Mouse (Mus musculus) E14TG2a.4 (cell line): ENCODE results near the gene Slc38a10.

Source experiments
- H3K27me3 ChIP-seq: 2 replicates; pipeline ENCODE4 v1.6.1; 2014; ENCODE audit warnings: low read length, control low read depth; ENCODE audit not compliant: insufficient read depth
- H3K36me3 ChIP-seq: 2 replicates; pipeline ENCODE4 v1.6.1; 2014; ENCODE audit warnings: low read length, control low read depth; ENCODE audit not compliant: insufficient read depth
- H3K4me1 ChIP-seq: replicated peaks from 2 replicates; pipeline ENCODE4 v1.6.1; 2014; ENCODE audit warnings: low read depth, low read length, control low read depth
- H3K4me3 ChIP-seq: replicated peaks from 2 replicates; pipeline ENCODE4 v1.5.1; 2014; ENCODE audit warnings: mild to moderate bottlenecking, low read length
- H3K9me3 ChIP-seq: 2 replicates; pipeline ENCODE4 v1.6.1; 2014; ENCODE audit warnings: low read length, control low read depth
- CTCF ChIP-seq: conservative IDR thresholded peaks from 2 replicates; pipeline ENCODE4 v1.5.1; 2014; ENCODE audit warnings: low read length
- NANOG ChIP-seq: IDR thresholded peaks from 2 replicates; pipeline ENCODE4 v1.6.1; 2014; ENCODE audit warnings: borderline replicate concordance, low read length, mixed read lengths
- POU5F1 ChIP-seq: IDR thresholded peaks from 2 replicates; pipeline ENCODE4 v1.6.1; 2014; ENCODE audit warnings: low read length, borderline replicate concordance

Slc38a10 gene

DNA sequence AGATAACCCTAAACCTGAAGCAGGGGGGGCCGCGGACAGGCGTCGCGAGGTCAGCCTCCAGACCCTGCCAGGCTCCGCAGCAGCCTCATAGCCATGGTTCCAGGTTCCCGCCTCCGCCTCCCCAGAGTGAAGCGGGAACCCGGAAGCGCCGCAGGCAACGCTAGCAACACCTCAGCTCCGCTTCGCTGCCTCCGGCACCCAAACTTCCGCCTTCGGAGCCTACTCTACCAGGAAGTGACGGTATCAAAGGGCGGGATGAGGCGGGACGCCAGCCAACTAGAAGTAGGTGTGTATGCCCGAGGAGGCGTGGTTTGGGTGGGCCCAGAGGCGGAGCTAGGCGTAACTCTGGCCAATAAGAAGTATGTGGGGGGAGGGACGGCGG is at the start of gene Slc38a10:
TSS of gene Slc38a10 (minus strand) at position 234 of the 382 bp plus-strand sequence.
- H3K4me3 ChIP-seq = peak within 1 kb of the TSS; percentile 98
- peaks cover 15% of the 10 kb centered on the region for H3K36me3 ChIP-seq
- TF ChIP-seq POU5F1 = no peak
- TF ChIP-seq NANOG = no peak
- no peak for TF ChIP-seq CTCF
- H3K4me1 ChIP-seq = peaks cover 53% of the 10 kb centered on the region
- no peaks in the 10 kb centered on the region for H3K27me3 ChIP-seq
- H3K9me3 ChIP-seq = peaks cover 3% of the 10 kb centered on the region; the same call in 1 of the 2 replicates

DNA sequence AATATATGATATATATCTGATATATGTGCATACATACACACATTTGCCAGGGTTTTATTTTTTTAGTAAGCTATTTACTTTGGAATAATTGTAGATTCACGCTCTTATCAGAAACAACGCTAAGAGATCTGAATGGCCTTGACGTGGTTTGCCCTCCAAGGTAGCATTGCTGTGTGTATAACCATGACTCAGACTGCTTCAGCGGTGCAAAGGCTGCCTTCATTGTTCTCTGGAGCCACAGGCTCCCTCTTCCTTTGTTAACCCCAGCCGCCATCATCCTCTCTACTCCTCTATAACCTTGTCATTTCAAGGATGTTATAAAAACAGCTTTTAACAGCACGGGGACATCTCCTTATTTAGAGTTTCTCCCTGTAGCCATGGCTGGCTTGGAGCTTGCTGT is 49.5 kb upstream of the Slc38a10 start:
- peaks cover 12% of the 10 kb centered on the region for H3K4me1 ChIP-seq
- TF ChIP-seq POU5F1 = no peak
- peaks cover 16% of the 10 kb centered on the region for H3K27me3 ChIP-seq
- no peaks in the 10 kb centered on the region for H3K36me3 ChIP-seq
- no peak overlapping the region for H3K4me3 ChIP-seq
- peaks cover 3% of the 10 kb centered on the region; the same call in 1 of the 2 replicates for H3K9me3 ChIP-seq

DNA sequence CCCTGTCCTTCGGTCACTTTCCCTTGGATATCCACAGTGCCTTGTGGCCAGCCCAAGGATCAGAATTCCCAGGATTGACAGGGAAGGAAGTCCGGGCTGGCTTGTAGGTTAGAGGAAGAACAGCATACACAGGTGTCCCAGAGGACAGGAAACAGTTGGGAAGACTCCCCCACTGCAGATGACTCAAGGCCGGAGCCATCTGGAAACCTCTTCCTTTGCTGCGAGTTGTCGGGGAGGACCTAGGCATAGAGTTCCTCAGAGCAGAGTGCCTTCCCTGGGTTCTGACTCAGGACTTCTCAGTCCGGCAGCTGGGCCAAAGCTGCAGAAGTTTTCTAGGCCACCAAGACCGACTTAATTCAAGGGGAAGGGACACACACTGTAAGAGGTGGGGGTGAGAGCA is 48.6 kb upstream of the Slc38a10 start:
- no peak for TF ChIP-seq CTCF
- no peak for TF ChIP-seq NANOG
- no peak for TF ChIP-seq POU5F1
- no peaks in the 10 kb centered on the region for H3K36me3 ChIP-seq
- no peak overlapping the region for H3K4me3 ChIP-seq
- peaks cover 10% of the 10 kb centered on the region for H3K27me3 ChIP-seq
- peaks cover 12% of the 10 kb centered on the region for H3K4me1 ChIP-seq
- H3K9me3 ChIP-seq = peaks cover 3% of the 10 kb centered on the region; the same call in 1 of the 2 replicates

DNA sequence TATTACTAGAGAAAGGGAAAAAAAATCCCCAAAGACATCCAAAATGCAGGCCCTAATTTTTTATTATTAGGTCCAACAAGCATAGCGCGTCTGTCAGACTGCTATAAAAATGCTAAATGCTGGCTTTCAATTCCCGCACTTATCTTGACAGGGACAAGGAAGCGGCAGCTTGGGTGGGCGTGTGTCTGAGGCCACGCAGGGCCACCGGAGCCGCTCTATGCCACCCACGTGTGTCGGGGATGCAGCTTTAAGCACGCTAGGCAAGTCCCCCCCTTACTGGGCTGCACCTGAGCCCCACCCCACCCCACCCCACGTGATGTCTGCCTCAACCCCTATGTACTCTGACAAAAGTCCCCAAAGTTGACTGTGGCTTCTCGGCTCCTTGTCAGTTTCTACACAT is 47.7 kb upstream of the Slc38a10 start:
- no peaks in the 10 kb centered on the region for H3K9me3 ChIP-seq
- peaks cover 12% of the 10 kb centered on the region for H3K4me1 ChIP-seq
- no peaks in the 10 kb centered on the region for H3K36me3 ChIP-seq
- H3K27me3 ChIP-seq = 0 out of 2 replicates have a peak, but pooled peaks cover 5% of the 10 kb centered on the region
- no peak overlapping the region for H3K4me3 ChIP-seq
- no peak for TF ChIP-seq NANOG
- no peak for TF ChIP-seq POU5F1

DNA sequence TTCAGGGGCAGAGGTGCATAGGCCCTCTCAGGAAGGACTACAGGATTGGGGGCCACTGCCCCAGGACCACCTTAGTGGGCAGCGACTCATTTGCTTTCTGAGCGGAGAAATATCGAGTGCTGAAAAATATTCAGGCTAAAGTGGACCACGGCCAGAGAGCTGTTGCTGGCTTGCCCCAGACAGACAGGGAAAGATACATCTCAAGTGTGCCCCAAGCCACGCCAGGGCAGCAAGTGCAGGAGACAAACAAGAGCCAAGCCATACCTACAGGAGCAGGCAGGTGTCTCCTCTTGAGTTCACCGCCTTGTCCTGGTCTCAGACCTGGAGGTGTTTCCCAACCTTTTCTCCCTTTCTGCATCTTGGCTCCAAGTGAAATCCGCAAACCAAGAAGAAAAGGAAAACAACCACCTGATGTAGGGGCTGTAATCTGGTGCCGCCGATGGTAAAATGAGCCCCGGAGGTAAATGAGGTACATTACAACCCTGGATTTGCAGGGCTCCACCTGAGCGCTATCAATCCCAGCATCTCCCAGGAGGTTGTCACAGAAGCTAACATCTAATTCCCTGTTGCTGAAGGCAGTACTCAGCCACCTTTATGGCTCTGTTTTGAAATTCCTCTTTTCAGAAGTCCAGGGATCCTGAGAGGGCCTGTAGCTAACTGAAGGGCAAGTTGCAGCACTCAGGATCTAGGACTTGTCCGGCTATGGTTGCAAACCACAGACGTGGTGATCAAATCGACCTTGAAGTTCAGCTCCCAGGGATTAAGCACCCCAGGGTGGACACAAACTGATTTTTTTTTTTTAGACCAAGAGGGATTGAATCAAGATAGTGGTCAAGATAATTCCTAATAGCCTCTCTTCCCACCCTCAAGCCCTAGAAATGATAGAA is 39.6 kb upstream of the Slc38a10 start:
- Histone ChIP-seq H3K9me3 (no peaks in the 10 kb centered on the region), H3K4me3 (peak overlapping the region; percentile 89), H3K36me3 (no peaks in the 10 kb centered on the region), H3K27me3 (peaks cover 41% of the 10 kb centered on the region), H3K4me1 (peaks cover 56% of the 10 kb centered on the region)
- TF ChIP-seq POU5F1 (no peak), CTCF (no peak), NANOG (no peak)

DNA sequence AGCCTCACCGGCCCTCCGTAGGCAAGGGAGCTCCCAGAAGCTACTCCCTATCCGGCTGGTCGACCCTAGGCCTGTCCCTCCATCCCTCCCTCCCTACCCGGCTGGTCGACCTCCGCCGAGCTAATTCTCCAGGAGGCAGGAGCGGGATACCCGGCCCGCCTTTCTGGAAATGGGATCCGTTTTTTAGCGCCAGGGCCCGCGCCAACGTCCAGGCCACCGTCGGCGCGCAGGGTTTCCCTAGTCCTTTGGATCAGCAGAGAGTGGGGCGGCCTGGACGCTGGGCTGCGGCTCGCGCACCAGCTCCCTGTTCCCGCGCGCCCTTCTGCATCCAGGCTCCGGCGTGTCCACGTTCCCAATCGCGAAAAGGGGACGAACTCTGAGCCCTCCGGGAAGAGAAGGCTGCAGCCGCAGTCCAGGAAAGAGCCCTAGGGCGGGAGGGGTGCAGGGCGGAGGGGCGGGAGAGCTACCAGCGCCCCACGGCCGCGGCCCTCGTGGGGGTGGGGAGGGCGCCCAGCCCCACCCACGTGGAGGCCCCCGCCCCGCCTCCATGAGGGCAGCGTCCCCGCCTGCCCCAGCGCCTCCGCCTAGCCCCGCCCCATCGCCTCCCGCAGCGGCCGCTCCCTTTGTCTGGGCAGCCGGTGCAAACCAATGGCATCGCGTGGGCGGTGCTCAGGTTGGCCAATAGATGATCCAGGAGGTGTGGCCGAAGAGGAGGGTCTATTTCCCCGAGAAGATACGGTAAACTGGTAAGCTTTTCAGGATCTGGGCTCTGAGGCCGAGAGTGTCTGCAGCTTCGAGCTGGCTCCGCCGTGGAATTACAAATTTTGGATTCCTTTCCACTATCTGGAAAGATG is 38.5 kb upstream of the Slc38a10 start:
- Histone ChIP-seq H3K27me3 (peaks cover 52% of the 10 kb centered on the region), H3K4me1 (peaks cover 67% of the 10 kb centered on the region), H3K36me3 (no peaks in the 10 kb centered on the region), H3K4me3 (peak overlapping the region; percentile 89), H3K9me3 (no peaks in the 10 kb centered on the region)
- TF ChIP-seq POU5F1 = no peak
- TF ChIP-seq CTCF = no peak
- TF ChIP-seq NANOG = no peak

DNA sequence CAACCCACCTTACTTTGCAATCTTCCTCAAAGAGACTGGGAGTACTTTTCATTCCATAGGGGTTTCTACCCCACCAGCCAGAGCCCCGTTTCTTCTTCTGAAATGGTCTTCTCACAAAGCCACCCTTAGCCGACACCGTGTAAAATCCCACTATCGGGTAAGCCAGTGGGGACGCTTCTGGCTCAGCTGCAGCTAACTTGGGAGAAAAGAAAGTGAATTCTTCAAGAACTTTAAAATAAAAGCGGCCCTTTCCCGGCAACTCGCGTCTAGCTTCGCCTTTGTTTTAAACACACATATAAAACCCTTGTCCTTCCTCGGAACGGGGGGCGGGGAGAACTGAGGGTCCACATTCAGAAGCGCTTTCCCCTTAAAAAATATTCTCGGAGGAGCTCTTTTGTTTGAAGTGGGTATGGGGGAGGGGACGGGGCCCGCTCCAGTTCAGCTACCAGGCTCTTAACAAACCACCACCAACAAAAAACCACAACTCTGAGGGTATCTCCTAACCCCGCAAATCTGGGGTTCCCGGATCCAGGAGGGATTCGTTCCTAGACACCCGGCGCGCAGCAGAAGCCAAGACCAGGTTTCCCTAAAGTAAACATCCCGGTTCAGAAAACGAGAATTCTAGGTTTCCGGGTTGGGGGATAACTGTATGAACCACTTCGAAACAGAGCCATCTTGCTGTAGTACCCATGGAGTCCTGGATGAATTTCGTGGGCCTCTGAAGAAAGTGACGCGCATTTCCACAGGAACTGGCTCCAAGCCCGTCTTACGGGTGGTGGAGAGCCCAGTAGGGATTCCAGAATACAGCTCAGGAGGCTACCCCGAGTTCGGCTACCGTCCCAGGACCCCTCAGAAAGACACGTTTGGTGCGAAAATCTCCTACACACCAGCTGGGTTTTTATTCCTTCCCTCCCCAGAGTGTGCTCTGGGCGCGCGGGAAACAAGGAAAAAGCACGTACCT is 37.6 kb upstream of the Slc38a10 start:
- peak overlapping the region; percentile 89 for H3K4me3 ChIP-seq
- H3K9me3 ChIP-seq = no peaks in the 10 kb centered on the region
- no peaks in the 10 kb centered on the region for H3K36me3 ChIP-seq
- peaks cover 76% of the 10 kb centered on the region for H3K4me1 ChIP-seq
- H3K27me3 ChIP-seq = peaks cover 55% of the 10 kb centered on the region
- TF ChIP-seq CTCF = no peak
- no peak for TF ChIP-seq POU5F1
- no peak for TF ChIP-seq NANOG
